Mouse (Mus musculus) spleen, adult 18-20 months (tissue): ENCODE measurements at regions not wholly inside any gene's neighbourhood (a gene's known extent, or its start where the extent isn't known, plus 50 kb on each side); places are given as distances from the start of the nearest gene placed in this dataset.

Source experiments
- DNase-seq, 2 experiments: peaks; one replicate each; pipeline ENCODE4 v3.0.0; 2022; ENCODE audit warnings: mixed read lengths in 2 of 2

- no peak for DNase-seq
Observed at GRCm38 (mm10) chr6:94768230-94768629, 68.3 kb upstream of the Lrig1 start.

- DNase-seq = no peak
Observed at GRCm38 (mm10) chr6:94765724-94766123, 65.8 kb upstream of the Lrig1 start.

- no peak for DNase-seq
Observed at GRCm38 (mm10) chr6:94761341-94761740, 61.4 kb upstream of the Lrig1 start.

- peak; percentile 63 to 69 for DNase-seq
Observed at GRCm38 (mm10) chr6:94760629-94761111, 60.7 kb upstream of the Lrig1 start.

- no peak for DNase-seq
Observed at GRCm38 (mm10) chr6:94759649-94760048, 59.7 kb upstream of the Lrig1 start.

- DNase-seq = no peak
Observed at GRCm38 (mm10) chr6:94756006-94756405, 56.0 kb upstream of the Lrig1 start.

- DNase-seq = no peak
Observed at GRCm38 (mm10) chr6:94755297-94755831, 55.4 kb upstream of the Lrig1 start.

- DNase-seq = no peak
Observed at GRCm38 (mm10) chr6:94754522-94754921, 54.6 kb upstream of the Lrig1 start.

GRCm38 (mm10) chr6:94751101-94751440, 51.1 kb upstream of the Lrig1 start:
- no peak for DNase-seq

GRCm38 (mm10) chr6:94750228-94751100, 50.5 kb upstream of the Lrig1 start:
- DNase-seq = no peak
